10 mouse cellular contexts compared by ENCODE assay signal in genomic region chr19:44741091-44741763, GRCm38 (mm10). TPM values are rescaled to one million over a fixed set of nuclear protein-coding genes. Genes with fewer than 3 reads are reported as not detected.
A peak's percentile ranks its signal among the peaks of the same experiment; 100 is the strongest.
DNase-seq lines count a peak whose midpoint lies in the region; ATAC-seq and TF ChIP-seq lines count a peak whose summit lies in the region.
"Had no signal": no experiment of that assay in that cellular context is flagged by ENCODE, and none has a peak within 500 bp of the region (broad histone marks: within the 10 kb centered on the region; RNA-seq: fewer than 3 reads in every experiment).

No protein-coding gene starts in this region.

- 1% methylated on average over 48 of the region's 48 CpGs for WGBS in lung, embryonic 14.5 days
- under 1% methylated on average over 48 of the region's 48 CpGs for WGBS in hindbrain, embryonic 12.5 days
- WGBS in limb, embryonic 11.5 days, result under 1% methylated on average over 48 of the region's 48 CpGs
- under 1% methylated on average over 48 of the region's 48 CpGs for WGBS in stomach, embryonic 14.5 days

- H3K4me2 ChIP-seq in lung, embryonic 14.5 days, result peak overlapping the region; percentile 62
- H3K4me2 ChIP-seq in hindbrain, embryonic 12.5 days (replicated peaks), result peak overlapping the region; percentile 44
- peak overlapping the region; percentile 31; the same call in 1 of the 2 replicates for H3K4me2 ChIP-seq in limb, embryonic 11.5 days (ENCODE audit: low read depth, severe bottlenecking)
- H3K4me2 ChIP-seq in stomach, embryonic 14.5 days (replicated peaks; ENCODE audit: low read depth, low read length), result peak overlapping the region; percentile 32

- peak overlapping the region; percentile 28; the same call in 1 of the 2 replicates for H3K9ac ChIP-seq in lung, embryonic 14.5 days
- peak overlapping the region; percentile 53 for H3K9ac ChIP-seq in hindbrain, embryonic 12.5 days
- H3K9ac ChIP-seq in limb, embryonic 11.5 days (ENCODE audit: low read length), result no peak overlapping the region
- no peak overlapping the region for H3K9ac ChIP-seq in stomach, embryonic 14.5 days (replicated peaks; ENCODE audit: low read depth, low read length)

- H3K4me1 ChIP-seq in lung, embryonic 14.5 days (ENCODE audit: insufficient read depth), result 0 out of 2 replicates have a peak, but pooled peaks cover 3% of the 10 kb centered on the region
- peaks cover 19% of the 10 kb centered on the region for H3K4me1 ChIP-seq in hindbrain, embryonic 12.5 days
- H3K4me1 ChIP-seq in limb, embryonic 11.5 days (ENCODE audit: control insufficient read depth, insufficient read depth, low read length), result peaks cover 7% of the 10 kb centered on the region; the same call in 1 of the 2 replicates
- no peaks in the 10 kb centered on the region for H3K4me1 ChIP-seq in stomach, embryonic 14.5 days (ENCODE audit: control insufficient read depth, insufficient read depth, low read length)

- peak overlapping the region; percentile 30 for H3K4me3 ChIP-seq in lung, embryonic 14.5 days (ENCODE audit: low read depth, low read length)
- H3K4me3 ChIP-seq in hindbrain, embryonic 12.5 days, result peak overlapping the region; percentile 19
- H3K4me3 ChIP-seq in limb, embryonic 11.5 days (ENCODE audit: low read depth, low read length), result no peak overlapping the region
- H3K4me3 ChIP-seq in stomach, embryonic 14.5 days (ENCODE audit: low read depth, low read length), result peak overlapping the region; percentile 10; the same call in 1 of the 2 replicates
- H3K4me3 ChIP-seq: erythroblast, embryonic 14.5 days; myocyte had no signal

- no peaks in the 10 kb centered on the region for H3K9me3 ChIP-seq in lung, embryonic 14.5 days (ENCODE audit: low read depth, low read length)
- no peaks in the 10 kb centered on the region for H3K9me3 ChIP-seq in hindbrain, embryonic 12.5 days (replicated peaks)
- H3K9me3 ChIP-seq in limb, embryonic 11.5 days (ENCODE audit: control insufficient read depth, low read length), result no peaks in the 10 kb centered on the region
- no peaks in the 10 kb centered on the region for H3K9me3 ChIP-seq in stomach, embryonic 14.5 days (ENCODE audit: control insufficient read depth, low read depth, low read length)

- DNase-seq in lung, embryonic 14.5 days, result peak; percentile 75
- no peak for DNase-seq in lung, adult 18-20 months
- peak; percentile 69 for DNase-seq in limb, embryonic 11.5 days (ENCODE audit: low spot score)
- no peak for DNase-seq in testis, postnatal 10 days (ENCODE audit: low spot score)
- DNase-seq in thymus, postnatal 36 days, result no peak

- H3K36me3 ChIP-seq in lung, embryonic 14.5 days (ENCODE audit: insufficient read depth), result no peaks in the 10 kb centered on the region
- H3K36me3 ChIP-seq in hindbrain, embryonic 12.5 days, result no peaks in the 10 kb centered on the region
- H3K36me3 ChIP-seq in limb, embryonic 11.5 days (ENCODE audit: control insufficient read depth, insufficient read depth, low read length), result no peaks in the 10 kb centered on the region
- H3K36me3 ChIP-seq in stomach, embryonic 14.5 days (ENCODE audit: control insufficient read depth, insufficient read depth, low read length), result no peaks in the 10 kb centered on the region

- H3K27ac ChIP-seq in lung, embryonic 14.5 days (ENCODE audit: low read depth), result no peak overlapping the region
- peak overlapping the region; percentile 64 for H3K27ac ChIP-seq in hindbrain, embryonic 12.5 days
- H3K27ac ChIP-seq in limb, embryonic 11.5 days (replicated peaks; ENCODE audit: low read depth, low read length), result no peak overlapping the region
- H3K27ac ChIP-seq in stomach, embryonic 14.5 days (ENCODE audit: low read length), result no peak overlapping the region

- TF ChIP-seq CTCF in lung, embryonic 14.5 days (IDR thresholded peaks at IDR 0.05; ENCODE audit: low read depth), result no peak

- H3K27me3 ChIP-seq in lung, embryonic 14.5 days (ENCODE audit: insufficient read depth, low read length), result peaks cover 85% of the 10 kb centered on the region
- peaks cover 100% of the 10 kb centered on the region for H3K27me3 ChIP-seq in hindbrain, embryonic 12.5 days
- peaks cover 89% of the 10 kb centered on the region for H3K27me3 ChIP-seq in limb, embryonic 11.5 days (ENCODE audit: control insufficient read depth, insufficient read depth, low read length)
- peaks cover 83% of the 10 kb centered on the region for H3K27me3 ChIP-seq in stomach, embryonic 14.5 days (ENCODE audit: control insufficient read depth, insufficient read depth, low read length)

- no peak for ATAC-seq in lung, embryonic 14.5 days (ENCODE audit: insufficient read depth)
- ATAC-seq in hindbrain, embryonic 12.5 days (ENCODE audit: low FRiP score), result no peak
- ATAC-seq in limb, embryonic 11.5 days (ENCODE audit: insufficient number of reproducible peaks, low FRiP score, low TSS enrichment, low read depth), result no peak
- no peak for ATAC-seq in stomach, embryonic 14.5 days (ENCODE audit: insufficient number of reproducible peaks, insufficient read depth, low FRiP score, low read depth)
- no peak for ATAC-seq in megakaryocyte progenitor cell, adult 5-6 weeks (replicated peaks; ENCODE audit: poor library complexity)

RNA-seq across cellular contexts. Expression of gene Pax2, which starts 14.6 kb away (rescaled TPM):
- 0.07 TPM in 1 of 2 replicates, not detected in the other for polyA plus RNA-seq in lung, embryonic 14.5 days (2014; fragmentation: Nextera tagmentation; extraction: Ambion mirVana)
- 15.1 and 18.6 TPM in 2 replicates for polyA plus RNA-seq in hindbrain, embryonic 12.5 days (2016; fragmentation: Nextera tagmentation; extraction: Ambion mirVana)
- polyA plus RNA-seq in limb, embryonic 11.5 days (2014; fragmentation: Nextera tagmentation; extraction: Ambion mirVana), result 0.08 and 0.14 TPM in 2 replicates
- not detected in 2 replicates for polyA plus RNA-seq in stomach, embryonic 14.5 days (2014; fragmentation: Nextera tagmentation; extraction: Ambion mirVana)
- not detected in 2 replicates for total RNA-seq in megakaryocyte progenitor cell, adult 5-6 weeks (2015)
- total RNA-seq in megakaryocyte progenitor cell, adult 5-6 weeks (2017), result not detected in 2 replicates
- polyA plus RNA-seq: erythroblast, embryonic 14.5 days; myocyte had no signal

Comparison
In these comparisons a context has a peak if more than half of its experiments do, and no peak if none do; other contexts are left out.
1. DNase-seq: peak in lung, embryonic 14.5 days (single experiment) and limb, embryonic 11.5 days (single experiment); none in lung, adult 18-20 months (0 of 2), testis, postnatal 10 days (single experiment) and thymus, postnatal 36 days (0 of 2).
2. H3K9ac ChIP-seq: peak in lung, embryonic 14.5 days (single experiment) and hindbrain, embryonic 12.5 days (single experiment); none in limb, embryonic 11.5 days (single experiment) and stomach, embryonic 14.5 days (single experiment).
3. RNA of gene Pax2, which starts 14.6 kb away (polyA plus RNA-seq): 15.1 to 18.6 TPM in hindbrain, embryonic 12.5 days; 0.08 to 0.14 TPM in limb, embryonic 11.5 days, 0.07 TPM in lung, embryonic 14.5 days and not detected in stomach, embryonic 14.5 days; every median in the first group is over 10 times any median in the second.
4. Peak in every context shown above with its lines, with median percentiles within 50 percentile points of each other: H3K4me2 ChIP-seq.